Mouse (Mus musculus): ENCODE data around the gene Cmtm7. TPM values are rescaled to one million over a fixed set of nuclear protein-coding genes. Genes with fewer than 3 reads are reported as not detected.

The Cmtm7 gene
- polyA plus RNA-seq, 1 experiment: 0.53 TPM

DNA sequence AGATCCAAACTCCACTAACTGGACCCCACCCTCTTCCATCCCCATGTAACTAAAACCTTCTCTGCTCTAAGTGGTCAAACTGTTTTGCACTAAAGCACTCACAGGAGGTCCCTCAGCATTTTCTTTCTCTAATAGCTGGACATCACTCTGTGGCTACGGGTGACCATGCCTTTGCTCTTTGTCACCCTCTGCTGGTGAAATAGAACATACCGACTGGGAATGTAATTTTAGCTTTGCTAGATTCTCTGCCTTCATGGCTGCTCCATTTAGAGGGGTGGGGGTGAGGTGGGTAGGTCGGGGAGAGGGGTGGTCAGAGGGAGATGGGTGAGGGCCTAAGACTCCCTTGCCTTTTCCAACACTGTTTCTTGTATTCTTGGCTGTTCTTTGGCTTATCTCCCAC, 54.3 kb downstream of the Cmtm7 start:
- Histone ChIP-seq H3K9me3 (ENCODE audit: control insufficient read depth, low read length) (no peaks in the 10 kb centered on the region), H3K4me3 (replicated peaks) (no peak overlapping the region), H3K4me1 (ENCODE audit: control insufficient read depth) (peaks cover 45% of the 10 kb centered on the region), H3K36me3 (ENCODE audit: control insufficient read depth) (peaks cover 31% of the 10 kb centered on the region), H3K27me3 (ENCODE audit: control insufficient read depth) (no peaks in the 10 kb centered on the region)
- TF ChIP-seq TAL1 (IDR thresholded peaks at IDR 0.05; ENCODE audit: low read length): no peak

- no peaks in the 10 kb centered on the region for H3K4me1 ChIP-seq (ENCODE audit: control insufficient read depth)
- H3K36me3 ChIP-seq (ENCODE audit: control insufficient read depth): peaks cover 88% of the 10 kb centered on the region
- H3K9me3 ChIP-seq (ENCODE audit: control insufficient read depth, low read length): no peaks in the 10 kb centered on the region
- no peaks in the 10 kb centered on the region for H3K27me3 ChIP-seq (ENCODE audit: control insufficient read depth)
- TF ChIP-seq GATA1 (IDR thresholded peaks at IDR 0.05; ENCODE audit: low read length) (no peak), TAL1 (IDR thresholded peaks at IDR 0.05; ENCODE audit: low read length) (no peak)
- H3K4me3 ChIP-seq (replicated peaks): no peak overlapping the region
Measured at GRCm38 (mm10) chr9:114716677-114717331, 64.9 kb downstream of the Cmtm7 start.

DNA sequence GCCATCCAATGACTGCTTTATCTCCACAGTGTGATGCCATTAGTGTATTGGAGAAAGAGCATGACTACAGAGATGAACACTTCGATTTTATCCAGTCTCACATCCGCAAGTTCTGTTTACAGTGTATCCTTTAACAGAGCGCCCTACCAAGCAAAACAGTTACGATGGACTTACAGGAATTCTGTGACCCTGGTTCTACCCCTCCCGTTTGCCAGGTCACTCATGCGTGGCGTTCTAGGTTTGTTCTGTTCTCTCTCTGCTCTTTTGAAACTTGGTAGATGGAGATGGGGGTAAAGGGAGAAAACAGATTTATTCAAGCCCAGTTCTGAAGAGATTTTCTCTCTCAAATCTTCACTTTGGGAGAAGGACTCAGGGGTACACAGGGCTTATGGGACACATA, 68.2 kb downstream of the Cmtm7 start:
- TF ChIP-seq TAL1 (IDR thresholded peaks at IDR 0.05; ENCODE audit: low read length) (no peak), GATA1 (IDR thresholded peaks at IDR 0.05; ENCODE audit: low read length) (no peak)
- Histone ChIP-seq H3K4me3 (replicated peaks) (no peak overlapping the region), H3K27me3 (ENCODE audit: control insufficient read depth) (no peaks in the 10 kb centered on the region), H3K4me1 (ENCODE audit: control insufficient read depth) (no peaks in the 10 kb centered on the region), H3K9me3 (ENCODE audit: control insufficient read depth, low read length) (no peaks in the 10 kb centered on the region), H3K36me3 (ENCODE audit: control insufficient read depth) (peaks cover 85% of the 10 kb centered on the region)

DNA sequence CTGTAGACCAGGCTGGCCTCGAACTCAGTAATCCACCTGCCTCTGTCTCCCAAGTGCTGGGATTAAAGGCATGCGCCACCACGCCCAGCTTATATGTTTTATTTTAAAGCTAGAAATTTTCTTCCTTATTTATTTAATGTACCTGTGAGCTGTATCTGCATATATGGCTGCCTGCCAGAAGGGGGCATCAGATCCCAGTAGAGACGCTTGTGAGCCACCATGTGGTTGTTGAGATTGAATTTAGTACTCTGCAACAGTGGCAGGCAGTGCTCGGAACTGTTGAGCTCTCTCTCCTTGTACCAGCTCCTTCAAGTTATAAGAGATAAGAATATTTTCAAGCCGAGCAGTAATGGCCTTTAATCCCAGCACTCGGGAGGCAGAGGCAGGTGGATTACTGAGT, 71.3 kb downstream of the Cmtm7 start:
- peaks cover 82% of the 10 kb centered on the region for H3K36me3 ChIP-seq (ENCODE audit: control insufficient read depth)
- H3K27me3 ChIP-seq (ENCODE audit: control insufficient read depth): no peaks in the 10 kb centered on the region
- H3K4me1 ChIP-seq (ENCODE audit: control insufficient read depth): no peaks in the 10 kb centered on the region
- no peak overlapping the region for H3K4me3 ChIP-seq (replicated peaks)
- TF ChIP-seq TAL1 (IDR thresholded peaks at IDR 0.05; ENCODE audit: low read length): no peak
- no peak for TF ChIP-seq GATA1 (IDR thresholded peaks at IDR 0.05; ENCODE audit: low read length)
- H3K9me3 ChIP-seq (ENCODE audit: control insufficient read depth, low read length): no peaks in the 10 kb centered on the region

DNA sequence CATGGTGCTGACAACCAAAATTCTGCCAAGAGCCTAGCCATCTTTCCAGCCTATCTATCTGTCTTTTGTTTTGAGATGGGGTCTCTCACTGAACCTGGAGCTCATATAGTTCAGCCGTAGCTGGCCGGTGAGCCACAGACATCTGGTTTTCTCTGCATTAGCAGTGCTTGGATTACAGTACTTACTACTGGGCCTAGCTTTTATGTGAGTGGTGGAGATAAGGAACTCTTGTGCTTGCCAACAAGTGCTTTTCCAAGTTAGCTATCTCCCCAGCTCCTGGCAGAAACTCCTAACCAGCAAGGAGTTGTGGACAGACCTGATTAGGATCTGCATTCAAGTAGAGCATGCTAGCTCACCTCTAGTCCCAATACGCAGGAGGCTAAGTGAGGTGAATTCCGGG, 73.9 kb downstream of the Cmtm7 start:
- no peaks in the 10 kb centered on the region for H3K27me3 ChIP-seq (ENCODE audit: control insufficient read depth)

More for the DNA sequence above, 73.9 kb downstream of the Cmtm7 start:
- Histone ChIP-seq H3K4me1 (ENCODE audit: control insufficient read depth) (no peaks in the 10 kb centered on the region), H3K36me3 (ENCODE audit: control insufficient read depth) (peaks cover 68% of the 10 kb centered on the region), H3K9me3 (ENCODE audit: control insufficient read depth, low read length) (no peaks in the 10 kb centered on the region), H3K4me3 (replicated peaks) (no peak overlapping the region)
- TF ChIP-seq GATA1 (IDR thresholded peaks at IDR 0.05; ENCODE audit: low read length): no peak
- no peak for TF ChIP-seq TAL1 (IDR thresholded peaks at IDR 0.05; ENCODE audit: low read length)

Other genes with a start within 250 kb of the Cmtm7 start
- gene Trim71, start 217.5 kb downstream of the Cmtm7 start, polyA plus RNA-seq (2012): under 0.01 TPM in 1 of 2 replicates, not detected in the other
- 1.6 TPM in 2 replicates for gene Cnot10, start 141.7 kb downstream of the Cmtm7 start, polyA plus RNA-seq (2012)
- 1.2 and 2.2 TPM in 2 replicates for gene Dync1li1, start 93.1 kb downstream of the Cmtm7 start, polyA plus RNA-seq (2012)
- gene Cmtm6, start 50.7 kb downstream of the Cmtm7 start, polyA plus RNA-seq (2012): 0.04 and 0.07 TPM in 2 replicates
- gene Cmtm8, start 62.3 kb upstream of the Cmtm7 start, polyA plus RNA-seq (2012): 0.15 and 0.19 TPM in 2 replicates
- 0.04 and 0.14 TPM in 2 replicates for gene Gpd1l, start 152.1 kb upstream of the Cmtm7 start, polyA plus RNA-seq (2012)
- gene Osbpl10, start 196.7 kb upstream of the Cmtm7 start, polyA plus RNA-seq (2012): 0.02 TPM in 1 of 2 replicates, not detected in the other
- 0.22 TPM in 1 of 2 replicates, not detected in the other for gene Rps27rt, start 200.9 kb upstream of the Cmtm7 start, polyA plus RNA-seq (2012)